Mouse (Mus musculus) regulatory T cell (primary cell): Measurements from ENCODE around the gene Tsc22d4.

Experiments used
- in situ Hi-C: fragments of 300-600 bp; cut with MboI, MseI; formaldehyde crosslinking; loops from one replicate; pipeline ENCODE4 v1.15.1; 2025; ENCODE audit warnings: high pct_unique_total_duplicates

Tsc22d4 gene

GRCm38 (mm10) chr5:137787151-137787928 is 41.8 kb downstream of the Tsc22d4 start, which contains the start of the genes Mepce and Zcwpw1:
Gene Mepce, minus strand, starts transcription at chr5:137787655.
Gene Zcwpw1, plus strand, starts transcription at chr5:137787798.
- in situ Hi-C loops, result no loop called here

DNA sequence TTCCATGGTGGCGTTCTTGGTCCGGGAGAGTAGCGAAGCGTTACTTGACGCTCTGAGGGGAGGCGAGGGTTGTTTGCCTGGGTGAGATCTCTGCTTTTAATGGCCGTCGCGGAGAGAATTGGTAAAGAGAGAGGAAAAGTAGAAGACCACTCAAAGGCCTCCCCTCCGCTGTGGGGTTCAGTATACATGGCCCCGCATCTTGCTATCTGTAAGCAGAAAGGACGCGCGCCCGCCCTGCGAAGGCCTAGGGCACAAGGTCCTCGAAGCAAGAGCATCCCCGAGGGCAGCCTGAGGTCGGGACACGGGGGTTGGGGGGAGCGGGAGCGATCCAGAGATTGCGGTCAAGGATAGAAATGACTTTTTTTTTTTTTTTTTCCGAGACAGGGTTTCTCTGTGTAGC is 42.6 kb downstream of the Tsc22d4 start:
- in situ Hi-C loops, result no loop called here

DNA sequence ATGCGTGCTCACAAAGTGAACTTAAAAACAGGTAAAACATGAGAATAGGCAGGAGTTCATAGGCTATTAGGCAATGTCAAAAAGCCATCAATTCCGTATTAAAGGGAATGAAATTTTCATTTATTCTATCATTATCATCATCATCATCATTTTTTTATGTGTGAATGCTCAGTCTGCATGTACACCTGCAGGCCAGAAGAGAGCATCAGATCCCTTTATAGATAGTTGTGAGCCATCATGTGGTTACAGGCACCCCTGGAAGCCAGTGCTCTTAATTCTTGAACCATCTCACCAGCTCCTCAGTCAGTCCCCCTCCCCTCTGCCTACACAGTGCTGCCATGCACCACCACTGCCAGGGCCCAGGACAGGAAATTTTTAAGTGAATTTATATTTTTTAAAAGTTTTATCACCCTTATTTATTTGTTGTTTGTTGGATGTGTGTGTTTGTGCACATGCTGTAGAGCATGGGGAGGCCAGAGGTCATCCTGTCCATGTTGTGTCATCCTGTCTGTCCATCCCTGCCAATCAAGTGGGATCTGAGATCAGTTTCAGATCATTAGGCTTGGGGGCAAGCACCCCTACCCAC is 43.5 kb downstream of the Tsc22d4 start:
- in situ Hi-C loops, result no loop called here

- in situ Hi-C loops, result no loop called here
Measured at GRCm38 (mm10) chr5:137791553-137791952, 46.0 kb downstream of the Tsc22d4 start.

- in situ Hi-C loops, result no loop called here
Measured at GRCm38 (mm10) chr5:137796606-137797005, 51.1 kb downstream of the Tsc22d4 start.

DNA sequence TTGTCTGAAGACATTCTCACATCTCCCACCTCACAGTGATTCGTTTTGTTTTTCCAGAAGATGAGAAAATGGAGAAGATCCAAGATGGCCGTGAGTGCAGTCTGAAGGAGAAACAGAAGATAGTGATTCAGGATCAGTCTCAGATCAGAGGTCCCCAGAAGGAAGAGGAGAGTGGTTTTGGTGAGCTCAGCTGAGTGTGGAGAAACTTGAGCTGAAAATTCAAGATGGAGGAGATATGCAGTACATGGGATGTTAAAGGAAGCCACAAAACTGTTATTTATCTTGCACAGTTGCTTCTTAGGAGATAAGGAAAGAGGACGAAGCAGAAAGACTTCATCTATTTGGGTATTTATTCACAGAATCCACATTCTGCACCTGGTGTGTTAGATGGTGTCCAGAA is 55.4 kb downstream of the Tsc22d4 start:
- in situ Hi-C loops, result loop anchor here (5.0 kb wide), 1 partner anchor 76 kb away; no protein-coding TSS in a partner anchor

DNA sequence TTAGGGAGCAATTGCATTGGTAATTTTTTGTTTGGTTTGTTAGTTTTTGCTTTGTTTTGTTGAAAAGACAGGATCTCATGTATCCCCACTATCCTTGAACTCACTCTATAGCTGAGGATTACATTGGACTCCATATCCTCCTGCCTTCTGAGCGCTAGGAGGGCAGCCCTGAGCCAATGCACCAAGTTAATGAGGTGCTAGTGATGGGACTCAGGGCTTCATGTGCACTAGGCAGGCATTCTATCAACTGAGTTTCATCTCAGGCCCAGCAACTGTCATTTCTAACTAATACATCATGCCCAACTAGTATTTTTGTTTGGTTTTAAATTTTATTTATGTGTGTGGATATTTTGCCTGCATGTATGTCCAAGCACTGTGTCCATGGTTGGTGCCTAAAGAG is 60.6 kb downstream of the Tsc22d4 start:
- in situ Hi-C loops, result no loop called here

DNA sequence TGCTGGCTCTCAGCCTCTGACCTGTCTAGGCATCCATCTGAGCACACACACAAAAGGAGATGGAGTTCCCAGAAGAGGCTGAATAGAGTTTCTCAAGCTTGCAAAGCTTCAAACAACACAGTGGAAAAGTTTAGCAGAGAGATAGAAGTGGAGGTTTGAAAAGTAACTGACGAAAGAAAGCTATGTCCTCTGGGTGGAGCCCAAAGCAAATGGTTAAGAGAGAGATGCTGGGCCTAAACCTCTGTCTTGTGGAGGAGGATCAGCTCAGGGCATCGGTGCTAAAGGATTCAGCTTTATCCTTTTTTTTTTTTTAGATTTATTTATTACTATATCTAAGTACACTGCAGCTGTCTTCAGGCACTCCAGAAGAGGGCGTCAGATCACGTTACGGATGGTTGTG is 62.8 kb downstream of the Tsc22d4 start:
- in situ Hi-C loops, result no loop called here

DNA sequence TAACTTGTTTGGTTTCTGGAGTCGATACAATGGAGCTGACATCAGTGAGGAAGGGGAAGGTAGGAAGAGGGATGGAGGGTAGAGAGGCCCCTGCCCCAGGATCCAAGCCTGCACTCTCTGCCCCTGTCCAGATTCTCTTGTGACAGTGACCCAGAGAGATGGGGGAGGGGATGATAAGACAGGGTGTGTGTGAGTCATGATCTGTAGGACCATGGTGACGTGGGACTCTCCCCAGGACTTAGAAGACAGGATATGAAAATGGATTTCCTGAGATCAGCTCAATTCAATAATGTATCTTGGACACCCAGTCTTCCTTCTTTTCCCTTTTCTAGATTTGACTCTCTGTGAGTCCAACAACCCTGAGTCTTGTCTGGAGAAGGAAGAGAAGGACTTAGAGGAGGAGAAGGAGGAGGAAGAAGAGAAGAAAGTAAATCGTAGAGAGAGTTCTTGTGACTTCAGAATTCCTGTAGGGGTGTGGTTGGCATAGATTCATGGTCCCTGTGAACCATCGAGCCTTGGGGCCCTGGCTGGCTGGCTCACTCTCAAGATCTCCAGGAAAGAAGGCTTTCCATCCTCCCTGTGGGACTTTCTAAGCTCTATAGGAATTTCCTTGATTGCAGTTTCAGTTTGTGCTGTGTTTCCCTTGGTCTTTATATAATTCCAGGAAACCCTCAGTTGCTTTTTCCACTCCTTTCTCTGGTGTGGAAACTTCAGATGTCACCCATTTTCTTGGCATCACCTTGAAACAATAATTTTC is 72.1 kb downstream of the Tsc22d4 start:
- in situ Hi-C loops, result no loop called here
